Mouse (Mus musculus) hindbrain, postnatal 0 days (tissue): ENCODE results near the gene Olfr1090. TPM values are rescaled to one million over a fixed set of nuclear protein-coding genes. Genes with fewer than 3 reads are reported as not detected.

Source experiments
- ATAC-seq: fragments of 200-750 bp; cut with Nextera tagmentation; 2 replicates; pipeline ENCODE4 v1.8.0; 2017; ENCODE audit warnings: mild to moderate bottlenecking, moderate TSS enrichment, moderate library complexity
- DNase-seq: peaks from one replicate; pipeline ENCODE4 v3.0.0-alpha.2; 2015; ENCODE audit warnings: low spot score
- H3K27ac ChIP-seq: fragments of 300-500 bp; sonication (generic); 2 replicates; pipeline ENCODE4 v1.5.1; 2014; ENCODE audit warnings: mild to moderate bottlenecking
- H3K27me3 ChIP-seq: fragments of 300-500 bp; sonication (generic); 2 replicates; pipeline ENCODE4 v1.6.1; 2014; ENCODE audit warnings: low read length, mixed read lengths; ENCODE audit not compliant: insufficient read depth
- H3K36me3 ChIP-seq: fragments of 300-500 bp; sonication (generic); 2 replicates; pipeline ENCODE4 v1.6.1; 2014; ENCODE audit warnings: low read length, mixed read lengths; ENCODE audit not compliant: insufficient read depth
- H3K4me1 ChIP-seq: fragments of 300-500 bp; sonication (generic); 2 replicates; pipeline ENCODE4 v1.6.1; 2014; ENCODE audit warnings: antibody characterized with exemption, low read length, mixed read lengths; ENCODE audit not compliant: insufficient read depth
- H3K4me2 ChIP-seq: fragments of 300-500 bp; sonication (generic); 2 replicates; pipeline ENCODE4 v1.6.1; 2014; ENCODE audit warnings: low read depth, mild to moderate bottlenecking, low read length, moderate library complexity, mixed read lengths
- H3K4me3 ChIP-seq: fragments of 300-500 bp; sonication (generic); 2 replicates; pipeline ENCODE4 v1.5.1; 2014; ENCODE audit warnings: low read length
- H3K9ac ChIP-seq: fragments of 300-500 bp; sonication (generic); replicated peaks from 2 replicates; pipeline ENCODE4 v1.6.1; 2014; ENCODE audit warnings: mild to moderate bottlenecking, low read length, moderate library complexity, mixed read lengths
- H3K9me3 ChIP-seq: fragments of 300-500 bp; sonication (generic); 2 replicates; pipeline ENCODE4 v1.6.1; 2016; ENCODE audit warnings: low read length, mixed read lengths
- CTCF ChIP-seq: IDR thresholded peaks from 2 replicates; pipeline ENCODE4 v1.5.1; 2016; ENCODE audit warnings: antibody characterized with exemption, control low read depth, low read depth
- WGBS: fragments of 180-500 bp; shearing (Covaris S2); extraction: QIAGEN DNeasy Blood & Tissue Kit; methylation state at CpG from one replicate; pipeline ENCODE4 v1.1.7; 2014; 5-methylcytosine and 5-hydroxymethylcytosine counted together
- polyA plus RNA-seq: library from polyadenylated mRNA; unstranded; fragments of >200 nt; fragmentation: Nextera tagmentation; extraction: Ambion mirVana; gene quantifications from 2 replicates; pipeline ENCODE4 v1.2.1, GENCODE M21; 2015
- total RNA-seq: library from RNA; depleted of rRNA; stranded (reverse); fragments of >200 nt; gene quantifications from 2 replicates; pipeline ENCODE4 v1.2.3, GENCODE M21; 2014; rRNA removed

The Olfr1090 gene
- total RNA-seq (not detected in 2 replicates), polyA plus RNA-seq (not detected in 2 replicates)

GRCm38 (mm10) chr2:86758893-86759292 is at the start of gene Olfr1090:
Gene Olfr1090 (minus strand): TSS chr2:86758993.
- Histone ChIP-seq H3K27me3 (no peaks in the 10 kb centered on the region), H3K4me3 (no peak within 1 kb of the TSS), H3K9me3 (no peaks in the 10 kb centered on the region), H3K36me3 (no peaks in the 10 kb centered on the region), H3K4me1 (no peaks in the 10 kb centered on the region), H3K4me2 (no peak within 1 kb of the TSS), H3K9ac (no peak within 1 kb of the TSS), H3K27ac (no peak within 1 kb of the TSS)
- ATAC-seq (no peak), DNase-seq (no peak)
- 89% methylated on average over 1 of the region's 1 CpGs for WGBS
- no peak for TF ChIP-seq CTCF

GRCm38 (mm10) chr2:86782179-86782578 is 23.4 kb upstream of the Olfr1090 start, which contains the start of gene Olfr1093:
Gene Olfr1093 (plus strand): TSS chr2:86782479.
- no peak within 1 kb of the TSS for H3K4me3 ChIP-seq
- DNase-seq, result no peak
- ATAC-seq, result no peak
- H3K4me1 ChIP-seq, result no peaks in the 10 kb centered on the region
- no peak for TF ChIP-seq CTCF
- H3K4me2 ChIP-seq, result no peak within 1 kb of the TSS
- H3K27ac ChIP-seq, result no peak within 1 kb of the TSS
- H3K27me3 ChIP-seq, result no peaks in the 10 kb centered on the region
- H3K9ac ChIP-seq, result no peak within 1 kb of the TSS
- H3K36me3 ChIP-seq, result no peaks in the 10 kb centered on the region
- H3K9me3 ChIP-seq, result no peaks in the 10 kb centered on the region
- 88% methylated on average over 2 of the region's 2 CpGs for WGBS

- TF ChIP-seq CTCF, result no peak
- DNase-seq (no peak), ATAC-seq (no peak)
- H3K36me3 ChIP-seq, result no peaks in the 10 kb centered on the region
- H3K4me1 ChIP-seq, result no peaks in the 10 kb centered on the region
- H3K27me3 ChIP-seq, result no peaks in the 10 kb centered on the region
- H3K27ac ChIP-seq, result no peak overlapping the region
- no peak overlapping the region for H3K4me2 ChIP-seq
- H3K9ac ChIP-seq, result no peak overlapping the region
- no peaks in the 10 kb centered on the region for H3K9me3 ChIP-seq
- no peak overlapping the region for H3K4me3 ChIP-seq
- WGBS, result 97% methylated on average over 6 of the region's 6 CpGs
Measured at GRCm38 (mm10) chr2:86761050-86761449, 2.3 kb upstream of the Olfr1090 start.

GRCm38 (mm10) chr2:86733601-86734000 is 25.2 kb downstream of the Olfr1090 start, which contains the start of gene Olfr1089:
Gene Olfr1089 (minus strand): TSS chr2:86733701.
- DNase-seq (no peak), ATAC-seq (no peak)
- Histone ChIP-seq H3K4me2 (no peak within 1 kb of the TSS), H3K4me1 (no peaks in the 10 kb centered on the region), H3K9ac (no peak within 1 kb of the TSS), H3K27ac (no peak within 1 kb of the TSS), H3K36me3 (no peaks in the 10 kb centered on the region), H3K4me3 (no peak within 1 kb of the TSS), H3K27me3 (no peaks in the 10 kb centered on the region), H3K9me3 (no peaks in the 10 kb centered on the region)
- no peak for TF ChIP-seq CTCF

Other genes starting within 250 kb of the Olfr1090 start
- not detected in 2 replicates for gene Olfr1079, start 216.5 kb downstream of the Olfr1090 start, total RNA-seq
- gene Olfr1079, start 216.5 kb downstream of the Olfr1090 start, polyA plus RNA-seq, result not detected in 2 replicates
- gene Olfr1080, start 200.8 kb downstream of the Olfr1090 start, total RNA-seq, result not detected in 2 replicates
- gene Olfr1080, start 200.8 kb downstream of the Olfr1090 start, polyA plus RNA-seq, result not detected in 2 replicates
- not detected in 2 replicates for gene Olfr1082, start 160.0 kb downstream of the Olfr1090 start, total RNA-seq
- gene Olfr1082, start 160.0 kb downstream of the Olfr1090 start, polyA plus RNA-seq, result not detected in 2 replicates
- not detected in 2 replicates for gene Olfr1084, start 119.3 kb downstream of the Olfr1090 start, total RNA-seq
- gene Olfr1084, start 119.3 kb downstream of the Olfr1090 start, polyA plus RNA-seq, result not detected in 2 replicates
- gene Olfr1085, start 97.0 kb downstream of the Olfr1090 start, total RNA-seq, result not detected in 2 replicates
- gene Olfr1085, start 97.0 kb downstream of the Olfr1090 start, polyA plus RNA-seq, result not detected in 2 replicates
- gene Olfr1086, start 78.9 kb downstream of the Olfr1090 start, total RNA-seq, result not detected in 2 replicates
- not detected in 2 replicates for gene Olfr1086, start 78.9 kb downstream of the Olfr1090 start, polyA plus RNA-seq
- gene Olfr1087, start 60.6 kb downstream of the Olfr1090 start, total RNA-seq, result not detected in 2 replicates
- not detected in 2 replicates for gene Olfr1087, start 60.6 kb downstream of the Olfr1090 start, polyA plus RNA-seq
- gene Olfr1089, start 25.3 kb downstream of the Olfr1090 start, total RNA-seq, result not detected in 2 replicates
- not detected in 2 replicates for gene Olfr1089, start 25.3 kb downstream of the Olfr1090 start, polyA plus RNA-seq
- not detected in 2 replicates for gene Olfr1093, start 23.5 kb upstream of the Olfr1090 start, total RNA-seq
- gene Olfr1093, start 23.5 kb upstream of the Olfr1090 start, polyA plus RNA-seq, result not detected in 2 replicates
- not detected in 2 replicates for gene Olfr141, start 51.0 kb upstream of the Olfr1090 start, total RNA-seq
- gene Olfr141, start 51.0 kb upstream of the Olfr1090 start, polyA plus RNA-seq, result not detected in 2 replicates
- gene Olfr1094, start 65.7 kb upstream of the Olfr1090 start, total RNA-seq, result not detected in 2 replicates
- not detected in 2 replicates for gene Olfr1094, start 65.7 kb upstream of the Olfr1090 start, polyA plus RNA-seq
- gene Olfr1095, start 92.7 kb upstream of the Olfr1090 start, total RNA-seq, result not detected in 2 replicates
- not detected in 2 replicates for gene Olfr1095, start 92.7 kb upstream of the Olfr1090 start, polyA plus RNA-seq
- not detected in 2 replicates for gene Gm13723, start 115.8 kb upstream of the Olfr1090 start, total RNA-seq
- not detected in 2 replicates for gene Gm13723, start 115.8 kb upstream of the Olfr1090 start, polyA plus RNA-seq
- gene Olfr1097, start 133.2 kb upstream of the Olfr1090 start, total RNA-seq, result not detected in 2 replicates
- not detected in 2 replicates for gene Olfr1097, start 133.2 kb upstream of the Olfr1090 start, polyA plus RNA-seq
- gene Olfr1098, start 165.6 kb upstream of the Olfr1090 start, total RNA-seq, result not detected in 2 replicates
- not detected in 2 replicates for gene Olfr1098, start 165.6 kb upstream of the Olfr1090 start, polyA plus RNA-seq
- gene Olfr1099, start 201.7 kb upstream of the Olfr1090 start, total RNA-seq, result not detected in 2 replicates
- not detected in 2 replicates for gene Olfr1099, start 201.7 kb upstream of the Olfr1090 start, polyA plus RNA-seq
- not detected in 2 replicates for gene Olfr1100, start 221.0 kb upstream of the Olfr1090 start, total RNA-seq
- not detected in 2 replicates for gene Olfr1100, start 221.0 kb upstream of the Olfr1090 start, polyA plus RNA-seq
- not detected in 2 replicates for gene Olfr1101, start 232.2 kb upstream of the Olfr1090 start, total RNA-seq
- not detected in 2 replicates for gene Olfr1101, start 232.2 kb upstream of the Olfr1090 start, polyA plus RNA-seq
- gene Olfr1102, start 239.4 kb upstream of the Olfr1090 start, total RNA-seq, result not detected in 2 replicates
- gene Olfr1102, start 239.4 kb upstream of the Olfr1090 start, polyA plus RNA-seq, result not detected in 2 replicates